Comparison of ENCODE assay signal across 8 mouse cellular contexts in genomic region chr4:152296874-152297861, GRCm38 (mm10). TPM values are rescaled to one million over a fixed set of nuclear protein-coding genes. Genes with fewer than 3 reads are reported as not detected.
DNase-seq lines count a peak whose midpoint lies in the region; ATAC-seq lines count a peak whose summit lies in the region.

Icmt (plus strand) TSS chr4:152297227.

- peak within 1 kb of the TSS; percentile 91 for H3K9ac ChIP-seq in heart, embryonic 14.5 days (ENCODE audit: low read length)
- H3K9ac ChIP-seq in liver, embryonic 13.5 days, result peak within 1 kb of the TSS; percentile 89
- H3K9ac ChIP-seq in stomach, embryonic 16.5 days (ENCODE audit: low read length), result peak within 1 kb of the TSS; percentile 97

- WGBS in heart, embryonic 14.5 days, result under 1% methylated on average over 109 of the region's 119 CpGs
- under 1% methylated on average over 119 of the region's 119 CpGs for WGBS in liver, embryonic 13.5 days (ENCODE audit: insufficient replicate concordance)
- under 1% methylated on average over 118 of the region's 119 CpGs for WGBS in stomach, embryonic 16.5 days

- H3K9me3 ChIP-seq in heart, embryonic 14.5 days (ENCODE audit: control insufficient read depth, low read length), result no peaks in the 10 kb centered on the region
- no peaks in the 10 kb centered on the region for H3K9me3 ChIP-seq in liver, embryonic 13.5 days (replicated peaks)
- H3K9me3 ChIP-seq in stomach, embryonic 16.5 days (replicated peaks; ENCODE audit: control insufficient read depth, low read length), result no peaks in the 10 kb centered on the region

- H3K36me3 ChIP-seq in heart, embryonic 14.5 days (ENCODE audit: control insufficient read depth, insufficient read depth, low read length), result peaks cover 28% of the 10 kb centered on the region
- peaks cover 28% of the 10 kb centered on the region for H3K36me3 ChIP-seq in liver, embryonic 13.5 days
- no peaks in the 10 kb centered on the region for H3K36me3 ChIP-seq in stomach, embryonic 16.5 days (ENCODE audit: control insufficient read depth, insufficient read depth, low read length)

- H3K27me3 ChIP-seq in heart, embryonic 14.5 days (ENCODE audit: control insufficient read depth, insufficient read depth, low read length), result peaks cover 16% of the 10 kb centered on the region
- peaks cover 21% of the 10 kb centered on the region for H3K27me3 ChIP-seq in liver, embryonic 13.5 days
- peaks cover 9% of the 10 kb centered on the region for H3K27me3 ChIP-seq in stomach, embryonic 16.5 days (ENCODE audit: control insufficient read depth, insufficient read depth, low read length)

- peak; percentile 98 for DNase-seq in c-Kit-negative CD71-positive TER-119-positive erythroid progenitor cells, embryonic 14.5 days (ENCODE audit: low read depth, low spot score)
- peak; percentile 89 for DNase-seq in fibroblast of lung, adult 2 months (ENCODE audit: low read depth)
- peak; percentile 100 for DNase-seq in kidney, postnatal 14 days
- DNase-seq in liver, embryonic 13.5 days, result peak; percentile 100
- peak; percentile 100 for DNase-seq in neural tube, embryonic 10.5 days (ENCODE audit: extremely low spot score, low spot score)

- H3K4me1 ChIP-seq in heart, embryonic 14.5 days (ENCODE audit: control insufficient read depth in 2 of 2, insufficient read depth in 2 of 2, low read length in 2 of 2), result peaks cover 13% of the 10 kb centered on the region in 2 experiments
- H3K4me1 ChIP-seq in liver, embryonic 13.5 days (replicated peaks), result peaks cover 34% of the 10 kb centered on the region
- H3K4me1 ChIP-seq in stomach, embryonic 16.5 days (ENCODE audit: control insufficient read depth, insufficient read depth, low read length), result peaks cover 24% of the 10 kb centered on the region

- H3K27ac ChIP-seq in heart, embryonic 14.5 days (replicated peaks in 1 of 2; ENCODE audit: control insufficient read depth in 1 of 2, insufficient read depth in 1 of 2, low read depth in 2 of 2, low read length in 2 of 2), result peak within 1 kb of the TSS; percentile 59 to 82
- peak within 1 kb of the TSS; percentile 89 for H3K27ac ChIP-seq in liver, embryonic 13.5 days
- peak within 1 kb of the TSS; percentile 78 for H3K27ac ChIP-seq in stomach, embryonic 16.5 days (ENCODE audit: low read length)

- H3K4me2 ChIP-seq in heart, embryonic 14.5 days (ENCODE audit: low read length), result peak within 1 kb of the TSS; percentile 98
- H3K4me2 ChIP-seq in liver, embryonic 13.5 days, result peak within 1 kb of the TSS; percentile 98
- peak within 1 kb of the TSS; percentile 94 for H3K4me2 ChIP-seq in stomach, embryonic 16.5 days (ENCODE audit: low read depth, low read length)

- peak within 1 kb of the TSS; percentile 67 to 76 for H3K4me3 ChIP-seq in heart, embryonic 14.5 days (ENCODE audit: control insufficient read depth in 1 of 2, insufficient read depth in 1 of 2, low read depth in 1 of 2, low read length in 2 of 2)
- H3K4me3 ChIP-seq in liver, embryonic 13.5 days (replicated peaks), result peak within 1 kb of the TSS; percentile 85
- H3K4me3 ChIP-seq in stomach, embryonic 16.5 days (replicated peaks; ENCODE audit: low read length), result peak within 1 kb of the TSS; percentile 94

- peak; percentile 91 for ATAC-seq in CD4-positive, CD25-positive, alpha-beta regulatory T cell, adult 4 months
- ATAC-seq in heart, embryonic 14.5 days (ENCODE audit: insufficient number of reproducible peaks, insufficient read depth, low FRiP score, low read depth), result peak; percentile 93
- ATAC-seq in liver, embryonic 13.5 days (ENCODE audit: low read depth), result peak; percentile 93
- peak; percentile 97 for ATAC-seq in stomach, embryonic 16.5 days (ENCODE audit: insufficient read depth, low FRiP score)

RNA-seq across cellular contexts. Expression of gene Icmt, which starts in this region (rescaled TPM):
- polyA plus RNA-seq in CD4-positive, CD25-positive, alpha-beta regulatory T cell, adult 4 months (2017; shearing (Covaris generic)), result 1 to 10 TPM; 3.9 to 8.2 TPM
- 19.4 and 20.3 TPM in 2 replicates for polyA plus RNA-seq in heart, embryonic 14.5 days (2014; fragmentation: Nextera tagmentation; extraction: Ambion mirVana)
- polyA plus RNA-seq in liver, embryonic 13.5 days (2015; fragmentation: Nextera tagmentation; extraction: Ambion mirVana), result 7.9 and 8.6 TPM in 2 replicates
- polyA plus RNA-seq in stomach, embryonic 16.5 days (2015; fragmentation: Nextera tagmentation; extraction: Ambion mirVana), result 20.1 and 20.8 TPM in 2 replicates

Comparison
In these comparisons a context has a peak if more than half of its experiments do, and no peak if none do; other contexts are left out.
1. Peak in every context shown above with its lines: DNase-seq, ATAC-seq, H3K4me3 ChIP-seq and H3K27ac ChIP-seq.